Mouse (Mus musculus) left cerebral cortex, adult 11 months (tissue): ENCODE data around the gene Ank3.

ENCODE experiments used
- DNase-seq: peaks from one replicate; pipeline ENCODE4 v3.0.0; 2022; ENCODE audit warnings: low spot score

Ank3 gene

GRCm38 (mm10) chr10:69536372-69537075 lies 138.0 kb downstream of the Ank3 start:
- DNase-seq: no peak

- no peak for DNase-seq
These were observed 139.7 kb downstream of the Ank3 start for GRCm38 (mm10) chr10:69538236-69538635.

GRCm38 (mm10) chr10:69542439-69542838 lies 143.9 kb downstream of the Ank3 start:
- DNase-seq: no peak

- DNase-seq: no peak
These were observed 145.5 kb downstream of the Ank3 start for GRCm38 (mm10) chr10:69543876-69544620.

- DNase-seq: no peak
These were observed 146.1 kb downstream of the Ank3 start for GRCm38 (mm10) chr10:69544653-69545052.

- no peak for DNase-seq
These were observed 147.4 kb downstream of the Ank3 start for GRCm38 (mm10) chr10:69545936-69546335.

GRCm38 (mm10) chr10:69546643-69547042 lies 148.1 kb downstream of the Ank3 start:
- no peak for DNase-seq

- no peak for DNase-seq
These were observed 150.2 kb downstream of the Ank3 start for GRCm38 (mm10) chr10:69548771-69549170.

GRCm38 (mm10) chr10:69549221-69549620 lies 150.6 kb downstream of the Ank3 start:
- no peak for DNase-seq

GRCm38 (mm10) chr10:69550824-69551223 lies 152.3 kb downstream of the Ank3 start:
- no peak for DNase-seq

GRCm38 (mm10) chr10:69553091-69553490 lies 154.5 kb downstream of the Ank3 start:
- DNase-seq: no peak

GRCm38 (mm10) chr10:69555592-69555991 lies 157.0 kb downstream of the Ank3 start:
- no peak for DNase-seq

GRCm38 (mm10) chr10:69556278-69556677 lies 157.7 kb downstream of the Ank3 start:
- no peak for DNase-seq

- DNase-seq: no peak
These were observed 161.7 kb downstream of the Ank3 start for GRCm38 (mm10) chr10:69560237-69560636.

GRCm38 (mm10) chr10:69562931-69563330 lies 164.4 kb downstream of the Ank3 start:
- DNase-seq: no peak

- no peak for DNase-seq
These were observed 166.5 kb downstream of the Ank3 start for GRCm38 (mm10) chr10:69565052-69565451.

GRCm38 (mm10) chr10:69568976-69569375 lies 170.4 kb downstream of the Ank3 start:
- no peak for DNase-seq

- DNase-seq: no peak
These were observed 171.2 kb downstream of the Ank3 start for GRCm38 (mm10) chr10:69569740-69570139.

- DNase-seq: no peak
These were observed 172.1 kb downstream of the Ank3 start for GRCm38 (mm10) chr10:69570466-69571288.

- DNase-seq: no peak
These were observed 172.8 kb downstream of the Ank3 start for GRCm38 (mm10) chr10:69571422-69571821.

- no peak for DNase-seq
These were observed 173.4 kb downstream of the Ank3 start for GRCm38 (mm10) chr10:69571972-69572371.

GRCm38 (mm10) chr10:69573054-69573453 lies 174.5 kb downstream of the Ank3 start:
- no peak for DNase-seq

- DNase-seq: no peak
These were observed 175.2 kb downstream of the Ank3 start for GRCm38 (mm10) chr10:69573746-69574145.
